Mouse (Mus musculus) left cerebral cortex, postnatal 36 days (tissue): ENCODE measurements around the gene Pemt. TPM values are rescaled to one million over a fixed set of nuclear protein-coding genes. Genes with fewer than 3 reads are reported as not detected.
A peak's percentile ranks its signal among the peaks of the same experiment; 100 is the strongest.

Experiments
- DNase-seq, 2 experiments: peaks; one replicate each; pipeline ENCODE4 v3.0.0; 2021 to 2022; ENCODE audit warnings: low spot score in 2 of 2, mixed read lengths in 1 of 2
- intact Hi-C: fragments of 180-260 bp; cut with DNase I; formaldehyde crosslinking; loops from one replicate; pipeline ENCODE4 v1.15.1; 2025
- total RNA-seq, 2 experiments: library from RNA; stranded (reverse); gene quantifications; 2 replicates each; pipeline ENCODE4 v1.2.3; 2021

Pemt gene
- total RNA-seq: 1 to 10 TPM; 2.9 to 6.3 TPM

GRCm38 (mm10) chr11:60046058-60046735 lies at the start of gene Pemt:
Gene Pemt, minus strand, starts transcription at chr11:60046489.
- peak; percentile 95 to 96 for DNase-seq
- intact Hi-C loops: no loop called here

GRCm38 (mm10) chr11:60094909-60095810 lies 48.9 kb upstream of the Pemt start:
- no peak for DNase-seq
- intact Hi-C loops: no loop called here

DNA sequence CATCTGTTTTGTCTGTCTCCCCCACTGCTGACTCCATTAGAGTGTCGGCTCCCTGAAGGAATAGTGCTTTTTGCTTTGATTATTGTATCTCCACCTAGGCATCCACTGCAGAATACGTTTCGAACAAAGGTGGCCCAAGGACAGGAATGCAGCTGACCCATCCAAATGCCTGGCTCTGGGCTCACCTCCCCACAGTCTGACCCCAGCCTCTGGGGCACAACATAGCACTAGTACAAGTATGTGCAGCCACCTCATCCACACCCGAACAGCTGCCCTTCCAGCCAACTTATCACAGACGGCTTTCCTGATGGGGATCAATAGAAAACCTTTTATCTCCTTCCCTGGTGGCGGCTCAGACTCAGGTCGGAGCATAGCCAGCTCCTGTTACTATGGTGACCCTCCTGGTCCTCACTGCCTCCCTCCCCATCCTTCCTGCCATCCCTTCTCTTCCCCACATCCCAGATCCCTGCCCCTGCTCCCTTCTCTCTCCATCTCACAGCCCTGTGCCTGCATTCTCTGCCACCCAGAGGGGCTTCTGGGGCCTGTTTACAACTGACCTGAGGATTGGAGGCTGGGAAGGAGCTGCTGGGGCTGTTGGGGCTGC lies 47.8 kb upstream of the Pemt start:
- intact Hi-C loops: no loop called here
- no peak for DNase-seq

DNA sequence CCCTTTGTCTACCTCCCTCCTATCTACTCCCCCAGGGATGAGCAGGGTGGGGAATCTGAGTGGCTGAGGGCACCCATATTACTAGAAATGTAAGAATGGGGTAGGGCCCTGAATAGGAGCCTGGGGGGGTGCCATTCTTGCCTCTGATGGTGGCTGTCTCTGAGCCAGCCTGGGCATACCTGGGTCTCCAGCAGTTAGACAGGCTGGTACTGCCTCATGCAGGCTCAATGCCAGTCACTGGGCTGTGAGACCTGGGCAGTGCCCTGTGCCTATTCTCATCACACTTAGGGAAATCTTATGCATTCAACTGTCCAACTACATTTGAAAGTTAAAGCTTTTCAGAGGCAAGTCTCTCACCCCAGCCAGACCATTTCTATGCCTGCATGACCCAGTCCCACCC lies 46.9 kb upstream of the Pemt start:
- no peak for DNase-seq
- intact Hi-C loops: no loop called here

DNA sequence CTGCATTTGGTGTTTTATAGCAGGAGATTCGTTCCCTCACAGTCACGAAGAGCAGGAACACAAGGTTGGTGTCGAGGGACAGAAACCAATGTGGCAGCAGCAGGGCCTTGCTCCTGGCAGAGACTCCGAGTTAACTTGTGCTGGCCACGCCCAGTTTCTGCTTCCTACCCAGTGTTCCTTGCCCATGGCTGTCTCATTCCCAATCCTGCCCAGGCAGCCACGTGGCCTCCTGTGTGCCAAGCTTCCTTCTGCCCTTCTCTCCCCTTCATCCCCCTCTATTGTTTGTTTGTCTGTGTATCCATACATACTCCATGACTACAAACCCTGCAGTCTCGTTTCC lies 45.1 kb upstream of the Pemt start:
- intact Hi-C loops: no loop called here
- DNase-seq: no peak

- intact Hi-C loops: no loop called here
- DNase-seq: no peak
Measured at GRCm38 (mm10) chr11:60090696-60091421, 44.6 kb upstream of the Pemt start.

DNA sequence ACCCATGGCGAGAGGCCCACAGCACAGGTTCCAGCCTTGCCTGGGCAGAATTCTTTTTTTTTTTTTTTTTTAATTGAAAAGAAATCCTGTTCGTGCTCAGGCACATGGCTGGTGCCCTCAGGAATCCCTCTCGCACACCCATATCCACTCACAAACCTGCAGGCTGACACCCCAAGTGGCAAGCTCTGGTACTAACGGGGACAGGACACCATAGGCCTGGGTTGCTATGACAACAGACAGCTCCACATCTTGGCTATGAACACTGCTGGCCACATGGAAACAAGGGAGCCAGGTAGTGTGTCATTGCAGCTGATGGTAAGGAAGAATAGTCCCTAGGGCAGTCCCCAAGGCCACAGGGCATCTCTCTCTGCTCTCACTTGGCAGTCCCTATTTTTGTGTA lies 42.7 kb upstream of the Pemt start:
- intact Hi-C loops: no loop called here
- peak in 1 of 2 experiments; percentile 24 for DNase-seq

GRCm38 (mm10) chr11:60086676-60087075 lies 40.4 kb upstream of the Pemt start:
- no peak for DNase-seq
- intact Hi-C loops: no loop called here

- intact Hi-C loops: no loop called here
- DNase-seq: no peak
Measured at GRCm38 (mm10) chr11:60084589-60084988, 38.3 kb upstream of the Pemt start.

DNA sequence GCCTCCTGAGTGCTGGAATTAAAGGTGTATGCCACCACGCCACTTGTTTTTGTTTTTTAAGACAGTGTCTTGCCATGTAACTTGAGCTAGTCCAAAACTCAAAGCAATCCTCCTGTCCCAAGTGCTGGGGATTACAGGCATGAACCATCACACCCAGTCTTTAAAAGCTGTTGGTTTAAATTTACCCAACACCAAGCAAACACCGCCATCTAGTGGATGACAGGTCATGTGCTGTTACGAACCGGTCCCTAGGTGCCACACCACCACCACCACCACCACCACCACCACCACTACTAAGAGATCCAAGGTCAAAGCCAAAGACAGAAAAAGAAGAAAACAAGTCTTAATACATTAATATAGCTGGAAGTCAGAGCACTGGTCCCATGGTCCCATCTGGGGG lies 30.5 kb upstream of the Pemt start:
- intact Hi-C loops: loop anchor here (1.0 to 5.0 kb wide), 2 partner anchors 114 to 196 kb away; partner anchors contain the start of gene Rasd1
- DNase-seq: peak; percentile 53 to 68

- intact Hi-C loops: loop anchor here (5.0 kb wide), 1 partner anchor 114 kb away; the partner anchor contains the start of gene Rasd1
- DNase-seq: no peak
Measured at GRCm38 (mm10) chr11:60076183-60076582, 29.9 kb upstream of the Pemt start.

- DNase-seq: peak; percentile 13 to 24
- intact Hi-C loops: no loop called here
Measured at GRCm38 (mm10) chr11:60073936-60074502, 27.7 kb upstream of the Pemt start.

GRCm38 (mm10) chr11:60073121-60073520 lies 26.8 kb upstream of the Pemt start:
- intact Hi-C loops: no loop called here

GRCm38 (mm10) chr11:60071221-60071620 lies 24.9 kb upstream of the Pemt start:
- intact Hi-C loops: no loop called here
- DNase-seq: no peak

More at GRCm38 (mm10) chr11:60073121-60073520, 26.8 kb upstream of the Pemt start:
- no peak for DNase-seq

DNA sequence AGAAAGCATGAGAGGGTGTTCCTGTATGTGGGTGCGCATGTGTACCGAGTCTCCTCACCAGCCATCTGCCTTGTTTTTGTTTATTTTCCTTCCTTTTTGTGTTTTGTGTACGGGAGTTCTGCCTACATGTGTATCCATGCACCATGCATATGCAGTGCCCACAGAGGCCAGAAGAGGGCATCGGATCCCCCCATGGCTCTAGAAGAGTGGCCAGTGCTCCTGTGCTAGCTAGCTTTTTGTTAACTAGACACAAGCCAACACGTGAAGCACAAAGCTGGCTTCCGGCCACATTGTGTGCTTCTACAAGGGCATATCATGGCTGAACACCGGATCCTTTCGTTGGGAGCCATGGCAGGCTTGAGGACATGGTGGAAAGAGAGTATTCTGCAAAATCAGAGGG lies 24.3 kb upstream of the Pemt start:
- intact Hi-C loops: no loop called here
- no peak for DNase-seq

DNA sequence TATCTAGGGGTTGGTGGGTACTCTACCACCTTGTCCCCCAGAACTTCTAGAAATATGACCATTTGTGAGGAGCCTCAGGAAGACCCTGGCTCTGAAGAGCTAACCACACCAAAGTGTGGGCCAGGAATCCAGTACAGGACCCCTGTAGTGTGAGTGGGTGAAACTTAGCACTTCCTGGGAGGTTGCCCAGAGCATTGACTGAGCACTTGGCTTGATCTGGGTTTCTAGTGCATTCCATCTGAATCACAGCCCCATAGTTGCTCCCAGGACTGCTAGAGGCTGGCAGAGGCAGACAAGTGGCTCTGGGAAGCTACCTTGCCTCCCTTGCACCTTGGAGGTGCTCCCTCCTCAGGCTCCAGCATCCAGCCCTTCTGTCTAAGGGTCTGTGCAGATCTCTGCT lies 22.3 kb upstream of the Pemt start:
- DNase-seq: no peak
- intact Hi-C loops: no loop called here

DNA sequence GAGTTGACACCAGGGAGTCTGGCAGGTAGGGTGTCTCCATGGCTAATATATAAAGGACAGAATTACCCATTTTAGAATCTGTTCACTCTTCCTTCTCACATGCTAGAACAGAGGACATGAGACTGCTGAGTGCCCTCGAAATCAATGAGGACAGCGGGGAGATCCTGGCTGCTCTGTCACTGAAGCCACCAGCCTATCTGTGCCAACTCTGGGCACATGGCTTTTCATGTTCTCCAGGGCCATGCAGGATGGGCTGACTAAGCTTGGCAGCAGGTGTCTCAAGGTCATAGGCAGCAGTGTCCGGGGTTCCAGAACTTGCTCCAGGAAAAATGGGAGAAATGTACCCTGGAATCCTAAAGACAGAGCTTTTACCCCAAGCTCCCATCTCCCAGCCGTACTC lies 21.4 kb upstream of the Pemt start:
- no peak for DNase-seq
- intact Hi-C loops: no loop called here

DNA sequence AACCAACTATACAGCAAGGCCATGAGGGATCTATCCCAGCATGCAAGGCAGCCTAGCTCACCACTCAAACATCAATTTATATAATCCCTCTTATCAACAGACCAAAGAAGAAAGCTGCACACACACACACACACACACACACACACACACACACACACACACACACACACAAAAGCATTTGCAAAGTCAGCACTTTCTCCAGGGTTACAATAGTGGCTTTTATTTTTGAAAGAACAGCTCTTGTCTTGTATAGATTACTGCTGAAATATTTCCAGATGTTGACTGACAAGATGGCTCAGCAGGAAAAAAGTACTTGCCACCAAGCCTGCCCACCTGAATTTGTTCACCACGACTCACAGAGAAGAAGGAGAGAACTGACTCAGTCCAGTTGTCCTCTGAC lies 19.0 kb upstream of the Pemt start:
- no peak for DNase-seq
- intact Hi-C loops: no loop called here

GRCm38 (mm10) chr11:60061504-60062006 lies 15.3 kb upstream of the Pemt start:
- no peak for DNase-seq
- intact Hi-C loops: no loop called here
